Mouse (Mus musculus): ENCODE measurements around the gene Fgfbp3. TPM values are rescaled to one million over a fixed set of nuclear protein-coding genes. Genes with fewer than 3 reads are reported as not detected.
A peak's percentile ranks its signal among the peaks of the same experiment; 100 is the strongest.
"Not testable (repeated sequence)": the region's sequence is repeated elsewhere in the genome, so short reads cannot be mapped to it uniquely, and the experiment has no call there.

Gene Fgfbp3
- polyA plus RNA-seq, 1 experiment from 2014 or later: 5.2 TPM

- ATAC-seq (ENCODE audit: insufficient number of reproducible peaks, low FRiP score): 0 out of 2 replicates have a peak, but pooled peaks have one; percentile 72
- Histone ChIP-seq H3K36me3 (peaks cover 81% of the 10 kb centered on the region), H3K9me3 (replicated peaks) (no peaks in the 10 kb centered on the region), H3K9ac (no peak overlapping the region), H3K27ac (ENCODE audit: poor library complexity, severe bottlenecking) (peak overlapping the region; percentile 73), H3K4me2 (no peak overlapping the region; the same call in 1 of the 2 replicates), H3K4me3 (no peak overlapping the region), H3K4me1 (replicated peaks) (peaks cover 15% of the 10 kb centered on the region), H3K27me3 (replicated peaks) (no peaks in the 10 kb centered on the region)
- 51% methylated on average over 11 of the region's 11 CpGs for WGBS
Observed at GRCm38 (mm10) chr19:36878743-36879495, 40.5 kb downstream of the Fgfbp3 start.

GRCm38 (mm10) chr19:36877329-36877728 is 42.1 kb downstream of the Fgfbp3 start:
- no peak overlapping the region for H3K4me2 ChIP-seq
- H3K9ac ChIP-seq: no peak overlapping the region
- H3K27me3 ChIP-seq (replicated peaks): no peaks in the 10 kb centered on the region
- H3K9me3 ChIP-seq (replicated peaks): no peaks in the 10 kb centered on the region
- H3K4me3 ChIP-seq: no peak overlapping the region
- ATAC-seq (ENCODE audit: insufficient number of reproducible peaks, low FRiP score): no peak
- peaks cover 15% of the 10 kb centered on the region for H3K4me1 ChIP-seq (replicated peaks)
- H3K27ac ChIP-seq (ENCODE audit: poor library complexity, severe bottlenecking): peak overlapping the region; percentile 43; the same call in 1 of the 2 replicates
- peaks cover 78% of the 10 kb centered on the region for H3K36me3 ChIP-seq

GRCm38 (mm10) chr19:36874651-36875050 is 44.8 kb downstream of the Fgfbp3 start:
- no peaks in the 10 kb centered on the region for H3K9me3 ChIP-seq (replicated peaks)
- no peak overlapping the region for H3K4me3 ChIP-seq
- H3K4me2 ChIP-seq: no peak overlapping the region
- no peak for ATAC-seq (ENCODE audit: insufficient number of reproducible peaks, low FRiP score)
- no peaks in the 10 kb centered on the region for H3K27me3 ChIP-seq (replicated peaks)
- peaks cover 69% of the 10 kb centered on the region for H3K36me3 ChIP-seq
- peaks cover 15% of the 10 kb centered on the region for H3K4me1 ChIP-seq (replicated peaks)
- H3K27ac ChIP-seq (ENCODE audit: poor library complexity, severe bottlenecking): no peak overlapping the region
- no peak overlapping the region for H3K9ac ChIP-seq
- 85% methylated on average over 2 of the region's 2 CpGs for WGBS

GRCm38 (mm10) chr19:36868675-36869074 is 50.7 kb downstream of the Fgfbp3 start:
- H3K4me2 ChIP-seq; H3K4me1 ChIP-seq (replicated peaks); H3K4me3 ChIP-seq; H3K27me3 ChIP-seq (replicated peaks); H3K9me3 ChIP-seq (replicated peaks); H3K27ac ChIP-seq (ENCODE audit: poor library complexity, severe bottlenecking); H3K9ac ChIP-seq; ATAC-seq (ENCODE audit: insufficient number of reproducible peaks, low FRiP score): not testable (repeated sequence)
- H3K36me3 ChIP-seq: peaks cover 68% of the 10 kb centered on the region
- WGBS: 76% methylated on average over 3 of the region's 3 CpGs

Other genes with a start within 250 kb of the Fgfbp3 start
- gene Ppp1r3c, start 183.0 kb downstream of the Fgfbp3 start, polyA plus RNA-seq (2016; fragmentation: Nextera tagmentation; extraction: Ambion mirVana): 53.3 and 55.1 TPM in 2 replicates
- gene Tnks2, start 85.4 kb downstream of the Fgfbp3 start, polyA plus RNA-seq (2016; fragmentation: Nextera tagmentation; extraction: Ambion mirVana): 76.5 and 81.3 TPM in 2 replicates
- gene Btaf1, start 6.5 kb upstream of the Fgfbp3 start, polyA plus RNA-seq (2016; fragmentation: Nextera tagmentation; extraction: Ambion mirVana): 13.8 and 14.1 TPM in 2 replicates

All from heart, embryonic 12.5 days (tissue).